Mouse (Mus musculus) heart, embryonic 12.5 days (tissue): Measurements from ENCODE around the gene Hspa8. TPM values are rescaled to one million over a fixed set of nuclear protein-coding genes. Genes with fewer than 3 reads are reported as not detected.

Experiments
- ATAC-seq: fragments of 200-750 bp; cut with Nextera tagmentation; 2 replicates; pipeline ENCODE4 v1.8.0; 2017; ENCODE audit warnings: moderate TSS enrichment, moderate library complexity; ENCODE audit not compliant: insufficient number of reproducible peaks, low FRiP score
- H3K27ac ChIP-seq: fragments of 300-500 bp; sonication (generic); 2 replicates; pipeline ENCODE4 v1.5.1; 2016; ENCODE audit warnings: mild to moderate bottlenecking, moderate library complexity; ENCODE audit not compliant: poor library complexity, severe bottlenecking
- H3K27me3 ChIP-seq: fragments of 300-500 bp; sonication (generic); replicated peaks from 2 replicates; pipeline ENCODE4 v1.6.1; 2016; ENCODE audit warnings: mild to moderate bottlenecking, moderate library complexity
- H3K36me3 ChIP-seq: fragments of 300-500 bp; sonication (generic); 2 replicates; pipeline ENCODE4 v1.6.1; 2016; ENCODE audit warnings: mild to moderate bottlenecking, moderate library complexity
- H3K4me1 ChIP-seq: fragments of 300-500 bp; sonication (generic); replicated peaks from 2 replicates; pipeline ENCODE4 v1.6.1; 2016; ENCODE audit warnings: mild to moderate bottlenecking
- H3K4me2 ChIP-seq: fragments of 300-500 bp; sonication (generic); 2 replicates; pipeline ENCODE4 v1.6.1; 2016; ENCODE audit warnings: mild to moderate bottlenecking, moderate library complexity
- H3K4me3 ChIP-seq: fragments of 300-500 bp; sonication (generic); 2 replicates; pipeline ENCODE4 v1.5.1; 2016; ENCODE audit warnings: mild to moderate bottlenecking
- H3K9ac ChIP-seq: fragments of 300-500 bp; sonication (generic); 2 replicates; pipeline ENCODE4 v1.6.1; 2016; ENCODE audit warnings: mild to moderate bottlenecking, moderate library complexity
- H3K9me3 ChIP-seq: fragments of 300-500 bp; sonication (generic); replicated peaks from 2 replicates; pipeline ENCODE4 v1.6.1; 2016; ENCODE audit warnings: mild to moderate bottlenecking, moderate library complexity
- WGBS: fragments of 180-500 bp; shearing (Covaris S2); methylation state at CpG from one replicate; pipeline ENCODE4 v1.1.7; 2016; 5-methylcytosine and 5-hydroxymethylcytosine counted together
- polyA plus RNA-seq: library from polyadenylated mRNA; unstranded; fragments of >200 nt; fragmentation: Nextera tagmentation; extraction: Ambion mirVana; gene quantifications from 2 replicates; pipeline ENCODE4 v1.2.1, GENCODE M21; 2016

Hspa8 gene
- polyA plus RNA-seq = 2,193 and 2,206 TPM in 2 replicates

DNA sequence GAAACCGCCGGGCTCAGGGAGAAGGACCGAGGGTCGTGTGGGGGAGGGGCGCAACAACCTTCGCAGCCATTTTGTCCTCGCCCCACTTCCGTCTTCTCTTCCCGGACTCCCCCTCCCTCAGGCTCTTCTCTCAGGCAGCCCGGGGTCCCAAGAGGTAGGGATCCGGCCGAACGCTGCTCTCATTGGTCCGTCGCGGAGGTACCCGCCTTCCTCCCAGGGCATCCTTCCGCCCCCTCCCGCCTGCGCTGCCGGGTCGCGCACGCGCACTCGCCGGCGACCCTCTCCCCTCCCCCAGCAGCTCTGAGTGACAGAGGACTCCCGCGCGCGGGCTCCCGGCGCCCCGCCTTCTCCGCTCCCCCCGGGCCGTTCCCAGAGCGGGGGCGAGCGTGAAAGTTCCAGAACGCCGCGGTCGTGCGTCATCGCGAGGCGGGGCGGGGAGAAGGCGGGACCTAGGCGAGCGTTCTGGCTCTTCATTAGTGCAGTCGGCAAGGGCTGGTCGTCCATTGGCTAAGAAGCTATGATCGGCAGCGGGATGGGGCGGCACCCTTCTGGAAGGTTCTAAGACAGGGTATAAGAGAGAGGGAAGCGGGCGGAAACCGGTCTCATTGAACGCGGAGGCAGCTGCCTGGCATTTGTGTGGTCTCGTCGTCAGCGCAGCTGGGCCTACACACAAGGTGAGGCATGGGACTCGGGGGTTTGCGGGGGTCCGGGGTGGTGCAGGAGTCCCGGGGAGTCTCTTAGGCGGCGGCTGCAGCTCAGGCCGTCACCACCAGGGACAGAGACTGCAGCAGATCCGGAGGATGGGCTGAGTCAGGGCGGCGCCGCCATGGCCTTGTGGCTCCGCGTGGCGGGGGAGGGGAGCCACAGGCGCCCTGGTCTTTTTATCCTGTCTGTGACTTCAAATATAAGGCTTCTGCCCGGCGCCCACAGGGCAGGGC, at the start of gene Hspa8:
Hspa8 (plus strand) TSS at position 310 of the 938 bp plus-strand sequence.
- H3K4me2 ChIP-seq = peak within 1 kb of the TSS; percentile 85
- H3K4me1 ChIP-seq = peaks cover 37% of the 10 kb centered on the region
- no peaks in the 10 kb centered on the region for H3K27me3 ChIP-seq
- H3K9ac ChIP-seq = peak within 1 kb of the TSS; percentile 100
- peaks cover 33% of the 10 kb centered on the region for H3K36me3 ChIP-seq
- H3K27ac ChIP-seq = peak within 1 kb of the TSS; percentile 97
- no peaks in the 10 kb centered on the region for H3K9me3 ChIP-seq
- ATAC-seq = peak; percentile 95
- H3K4me3 ChIP-seq = peak within 1 kb of the TSS; percentile 94
- WGBS = under 1% methylated on average over 76 of the region's 83 CpGs

DNA sequence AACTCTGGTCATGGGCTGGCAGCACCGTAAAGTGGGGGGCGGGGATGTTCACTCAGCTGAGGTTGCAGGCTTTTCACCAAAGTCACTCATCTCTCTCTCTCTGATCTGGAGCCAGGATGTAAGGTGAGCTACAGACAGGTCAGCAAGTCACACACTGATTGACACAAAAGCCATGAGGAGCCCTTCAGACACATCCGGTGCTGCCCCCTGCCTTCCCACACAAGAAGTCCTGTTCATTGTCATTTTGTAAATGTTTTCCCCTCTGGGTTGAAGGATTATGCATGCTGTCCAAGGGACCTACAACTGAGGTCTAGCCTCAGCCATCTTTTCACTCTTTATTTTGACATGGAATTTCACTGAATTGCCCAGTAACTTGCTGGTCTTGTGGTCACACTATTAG, 49.0 kb upstream of the Hspa8 start:
- no peak for ATAC-seq
- no peak overlapping the region for H3K4me3 ChIP-seq
- no peak overlapping the region for H3K27ac ChIP-seq
- no peaks in the 10 kb centered on the region for H3K27me3 ChIP-seq
- no peaks in the 10 kb centered on the region for H3K9me3 ChIP-seq
- no peak overlapping the region for H3K9ac ChIP-seq
- WGBS = 57% methylated on average over 3 of the region's 3 CpGs
- no peaks in the 10 kb centered on the region for H3K36me3 ChIP-seq
- no peak overlapping the region for H3K4me2 ChIP-seq
- H3K4me1 ChIP-seq = peaks cover 4% of the 10 kb centered on the region

DNA sequence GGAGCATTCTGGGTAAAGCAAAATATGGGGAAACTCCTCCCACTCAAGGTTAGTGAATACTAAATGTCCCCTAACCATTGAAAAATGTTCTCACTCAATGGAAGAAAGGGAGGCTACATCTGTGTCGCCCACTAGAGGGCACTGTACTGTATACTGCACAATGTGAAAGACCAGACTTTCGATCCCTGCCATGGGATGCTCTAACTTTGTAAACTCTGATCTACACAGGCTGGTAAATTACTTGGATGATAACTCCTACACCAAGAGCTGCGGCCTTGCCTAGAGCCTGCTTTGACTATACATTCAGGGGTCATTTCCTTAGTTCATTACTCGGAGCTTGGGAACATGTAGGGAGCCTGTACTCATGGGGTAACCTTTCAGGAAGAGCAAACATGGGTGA, 44.4 kb upstream of the Hspa8 start:
- H3K36me3 ChIP-seq = no peaks in the 10 kb centered on the region
- H3K4me1 ChIP-seq = peaks cover 15% of the 10 kb centered on the region
- ATAC-seq = peak; percentile 13; the same call in 1 of the 2 replicates
- WGBS = 19% methylated on average over 4 of the region's 4 CpGs
- no peaks in the 10 kb centered on the region for H3K9me3 ChIP-seq
- H3K27me3 ChIP-seq = no peaks in the 10 kb centered on the region
- no peak overlapping the region; the same call in 1 of the 2 replicates for H3K9ac ChIP-seq
- H3K27ac ChIP-seq = 0 out of 2 replicates have a peak overlapping the region, but pooled peaks have one; percentile 90
- H3K4me3 ChIP-seq = 0 out of 2 replicates have a peak overlapping the region, but pooled peaks have one; percentile 39
- peak overlapping the region; percentile 72 for H3K4me2 ChIP-seq

GRCm38 (mm10) chr9:40757105-40757626, 43.6 kb upstream of the Hspa8 start:
- H3K27me3 ChIP-seq = no peaks in the 10 kb centered on the region
- ATAC-seq = peak; percentile 73
- peak overlapping the region; percentile 57 for H3K9ac ChIP-seq
- peaks cover 15% of the 10 kb centered on the region for H3K4me1 ChIP-seq
- no peaks in the 10 kb centered on the region for H3K36me3 ChIP-seq
- no peaks in the 10 kb centered on the region for H3K9me3 ChIP-seq
- H3K4me2 ChIP-seq = peak overlapping the region; percentile 72
- 10% methylated on average over 12 of the region's 12 CpGs for WGBS
- peak overlapping the region; percentile 39 for H3K4me3 ChIP-seq
- H3K27ac ChIP-seq = peak overlapping the region; percentile 90

- Histone ChIP-seq H3K27me3 (no peaks in the 10 kb centered on the region), H3K4me3 (peak overlapping the region; percentile 39), H3K4me1 (peaks cover 15% of the 10 kb centered on the region), H3K27ac (peak overlapping the region; percentile 90), H3K36me3 (no peaks in the 10 kb centered on the region), H3K9ac (peak overlapping the region; percentile 64; the same call in 1 of the 2 replicates), H3K4me2 (peak overlapping the region; percentile 72), H3K9me3 (no peaks in the 10 kb centered on the region)
- 11% methylated on average over 22 of the region's 22 CpGs for WGBS
- peak; percentile 78 for ATAC-seq
Measured at GRCm38 (mm10) chr9:40757685-40758270, 43.0 kb upstream of the Hspa8 start.

- Histone ChIP-seq H3K9ac (no peak overlapping the region), H3K27ac (no peak overlapping the region), H3K4me2 (no peak overlapping the region), H3K9me3 (no peaks in the 10 kb centered on the region), H3K27me3 (no peaks in the 10 kb centered on the region), H3K4me3 (no peak overlapping the region), H3K4me1 (peaks cover 14% of the 10 kb centered on the region), H3K36me3 (no peaks in the 10 kb centered on the region)
- no peak for ATAC-seq
- WGBS = 84% methylated on average over 6 of the region's 6 CpGs
Measured at GRCm38 (mm10) chr9:40762354-40762753, 38.4 kb upstream of the Hspa8 start.

DNA sequence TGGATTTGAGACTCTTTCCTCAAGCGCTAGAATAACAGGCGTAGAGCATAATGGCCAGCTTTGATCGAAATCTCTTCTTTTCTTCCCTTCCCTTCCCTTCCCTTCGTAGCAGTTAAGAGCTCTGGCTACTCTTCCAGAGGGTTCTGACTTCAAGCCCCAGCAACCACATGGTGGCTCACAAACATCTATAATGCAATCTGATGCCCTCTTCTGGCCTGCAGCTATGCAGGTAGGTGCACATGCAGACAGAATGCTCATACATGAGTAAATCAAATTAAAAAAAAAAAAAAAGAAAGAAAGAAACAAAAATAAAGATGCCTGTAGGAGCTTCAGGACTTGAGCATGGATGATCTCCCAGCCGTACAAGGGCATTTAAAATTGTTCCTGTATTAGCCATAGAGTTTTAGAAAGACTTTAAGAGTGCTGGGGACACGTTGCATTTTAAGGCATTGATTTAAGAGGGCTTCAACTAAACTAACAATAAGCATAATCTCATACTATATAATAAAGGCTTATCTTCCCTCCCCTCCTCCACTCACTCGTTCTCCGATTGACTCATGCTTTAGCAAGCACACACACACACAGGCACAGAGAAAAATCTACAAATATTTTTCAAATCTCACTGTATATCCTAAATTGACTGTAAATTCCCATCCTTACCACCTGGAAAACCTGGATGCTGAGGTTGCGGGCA, 35.8 kb upstream of the Hspa8 start:
- 79% methylated on average over 8 of the region's 9 CpGs for WGBS
- Histone ChIP-seq H3K9ac (no peak overlapping the region), H3K4me1 (0 out of 2 replicates have a peak, but pooled peaks cover 9% of the 10 kb centered on the region), H3K27me3 (no peaks in the 10 kb centered on the region), H3K27ac (no peak overlapping the region), H3K36me3 (no peaks in the 10 kb centered on the region), H3K4me2 (no peak overlapping the region), H3K4me3 (no peak overlapping the region), H3K9me3 (no peaks in the 10 kb centered on the region)
- no peak for ATAC-seq

- Histone ChIP-seq H3K27ac (no peak overlapping the region), H3K4me1 (0 out of 2 replicates have a peak, but pooled peaks cover 9% of the 10 kb centered on the region), H3K36me3 (no peaks in the 10 kb centered on the region), H3K9ac (no peak overlapping the region), H3K4me2 (no peak overlapping the region), H3K4me3 (no peak overlapping the region), H3K27me3 (no peaks in the 10 kb centered on the region), H3K9me3 (no peaks in the 10 kb centered on the region)
- no peak for ATAC-seq
- WGBS = 50% methylated on average over 12 of the region's 12 CpGs
Measured at GRCm38 (mm10) chr9:40765581-40765940, 35.2 kb upstream of the Hspa8 start.

GRCm38 (mm10) chr9:40766058-40766605, 34.7 kb upstream of the Hspa8 start:
- Histone ChIP-seq H3K4me1 (0 out of 2 replicates have a peak, but pooled peaks cover 9% of the 10 kb centered on the region), H3K4me2 (no peak overlapping the region), H3K4me3 (no peak overlapping the region), H3K27ac (no peak overlapping the region), H3K36me3 (no peaks in the 10 kb centered on the region), H3K9ac (no peak overlapping the region), H3K27me3 (no peaks in the 10 kb centered on the region), H3K9me3 (no peaks in the 10 kb centered on the region)
- no peak for ATAC-seq
- 75% methylated on average over 7 of the region's 7 CpGs for WGBS

GRCm38 (mm10) chr9:40767946-40768345, 32.8 kb upstream of the Hspa8 start:
- WGBS = 64% methylated on average over 4 of the region's 4 CpGs
- Histone ChIP-seq H3K4me3 (no peak overlapping the region), H3K4me2 (no peak overlapping the region), H3K9me3 (no peaks in the 10 kb centered on the region), H3K27me3 (no peaks in the 10 kb centered on the region), H3K4me1 (0 out of 2 replicates have a peak, but pooled peaks cover 9% of the 10 kb centered on the region), H3K27ac (no peak overlapping the region), H3K36me3 (no peaks in the 10 kb centered on the region), H3K9ac (no peak overlapping the region)
- no peak for ATAC-seq
